Mouse (Mus musculus) midbrain, postnatal 0 days (tissue): Measurements from ENCODE around the gene Ccdc114. TPM values are rescaled to one million over a fixed set of nuclear protein-coding genes. Genes with fewer than 3 reads are reported as not detected.
A peak's percentile ranks its signal among the peaks of the same experiment; 100 is the strongest.

ENCODE experiments used
- ATAC-seq: fragments of 200-750 bp; cut with Nextera tagmentation; 2 replicates; pipeline ENCODE4 v1.8.0; 2017; ENCODE audit warnings: moderate number of reproducible peaks, mild to moderate bottlenecking, moderate TSS enrichment, moderate library complexity; ENCODE audit not compliant: low FRiP score
- DNase-seq: peaks from one replicate; pipeline ENCODE4 v3.0.0-alpha.2; 2015; ENCODE audit warnings: low spot score
- H3K27ac ChIP-seq: fragments of 300-500 bp; sonication (generic); 2 replicates; pipeline ENCODE4 v1.5.1; 2014; ENCODE audit warnings: low read depth, mild to moderate bottlenecking, low read length, mixed read lengths
- H3K27me3 ChIP-seq: fragments of 300-500 bp; sonication (generic); 2 replicates; pipeline ENCODE4 v1.6.1; 2014; ENCODE audit warnings: low read length, control low read depth, mixed read lengths; ENCODE audit not compliant: insufficient read depth
- H3K36me3 ChIP-seq: fragments of 300-500 bp; sonication (generic); 2 replicates; pipeline ENCODE4 v1.6.1; 2014; ENCODE audit warnings: low read length, control low read depth, mixed read lengths; ENCODE audit not compliant: insufficient read depth
- H3K4me1 ChIP-seq: fragments of 300-500 bp; sonication (generic); 2 replicates; pipeline ENCODE4 v1.6.1; 2014; ENCODE audit warnings: mild to moderate bottlenecking, control low read depth, antibody characterized with exemption, low read length, mixed read lengths; ENCODE audit not compliant: insufficient read depth
- H3K4me2 ChIP-seq: fragments of 300-500 bp; sonication (generic); 2 replicates; pipeline ENCODE4 v1.6.1; 2014; ENCODE audit warnings: low read depth, mild to moderate bottlenecking, low read length, mixed read lengths; ENCODE audit not compliant: poor library complexity, severe bottlenecking
- H3K4me3 ChIP-seq: fragments of 300-500 bp; sonication (generic); 2 replicates; pipeline ENCODE4 v1.5.1; 2014; ENCODE audit warnings: low read depth, mild to moderate bottlenecking, low read length, moderate library complexity
- H3K9ac ChIP-seq: fragments of 300-500 bp; sonication (generic); replicated peaks from 2 replicates; pipeline ENCODE4 v1.6.1; 2014; ENCODE audit warnings: mild to moderate bottlenecking, low read length, moderate library complexity, mixed read lengths; ENCODE audit not compliant: poor library complexity, severe bottlenecking
- H3K9me3 ChIP-seq: fragments of 300-500 bp; sonication (generic); 2 replicates; pipeline ENCODE4 v1.6.1; 2016; ENCODE audit warnings: low read length, control low read depth
- CTCF ChIP-seq: IDR thresholded peaks from 2 replicates; pipeline ENCODE4 v1.5.1; 2016; ENCODE audit warnings: antibody characterized with exemption, mild to moderate bottlenecking
- WGBS: fragments of 180-500 bp; shearing (Covaris S2); extraction: QIAGEN DNeasy Blood & Tissue Kit; methylation state at CpG from one replicate; pipeline ENCODE4 v1.1.7; 2014; 5-methylcytosine and 5-hydroxymethylcytosine counted together
- polyA plus RNA-seq: library from polyadenylated mRNA; unstranded; fragments of >200 nt; fragmentation: Nextera tagmentation; extraction: Ambion mirVana; gene quantifications from 2 replicates; pipeline ENCODE4 v1.2.1, GENCODE M21; 2015
- total RNA-seq: library from RNA; depleted of rRNA; stranded (reverse); fragments of >200 nt; gene quantifications from 2 replicates; pipeline ENCODE4 v1.2.3, GENCODE M21; 2014

The Ccdc114 gene
- total and polyA plus RNA-seq, 2 experiments from 2014 or later, result 5.8 to 7.2 TPM

DNA sequence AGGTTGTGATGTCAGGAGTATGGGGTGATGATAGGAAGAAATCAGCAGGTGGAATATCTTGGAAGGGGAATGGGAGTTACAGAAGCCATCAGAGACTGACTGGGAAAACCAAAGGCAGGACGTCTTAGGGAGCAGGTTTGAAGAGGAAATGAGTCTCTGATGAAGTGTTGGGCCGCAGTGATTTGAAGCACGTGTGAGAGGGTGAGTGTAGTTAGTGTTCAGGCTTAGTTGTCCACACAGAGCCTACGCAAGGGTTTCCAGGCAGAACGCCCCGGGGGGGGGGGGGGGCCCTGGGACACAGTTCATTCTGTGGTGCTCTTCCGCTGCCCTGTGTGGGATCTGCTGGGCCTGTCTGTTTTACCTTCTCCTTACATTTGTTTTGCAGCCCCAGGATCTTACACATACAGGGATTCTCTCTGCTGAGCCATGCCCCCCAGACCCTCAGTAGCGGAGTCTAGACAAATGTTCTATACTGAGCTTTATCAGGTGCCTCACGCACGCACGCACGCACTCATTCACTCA lies 21.3 kb upstream of the Ccdc114 start:
- TF ChIP-seq CTCF, result no peak
- ATAC-seq (no peak), DNase-seq (no peak)
- 80% methylated on average over 12 of the region's 12 CpGs for whole genome bisulfite sequencing
- Histone ChIP-seq H3K4me1 (no peaks in the 10 kb centered on the region), H3K9me3 (no peaks in the 10 kb centered on the region), H3K4me3 (no peak overlapping the region), H3K9ac (no peak overlapping the region), H3K27ac (no peak overlapping the region), H3K4me2 (no peak overlapping the region), H3K27me3 (no peaks in the 10 kb centered on the region), H3K36me3 (no peaks in the 10 kb centered on the region)

- ATAC-seq (no peak), DNase-seq (no peak)
- no peaks in the 10 kb centered on the region for H3K9me3 ChIP-seq
- H3K27ac ChIP-seq, result no peak overlapping the region
- WGBS, result 93% methylated on average over 9 of the region's 9 CpGs
- no peak overlapping the region for H3K4me3 ChIP-seq
- no peak overlapping the region for H3K9ac ChIP-seq
- H3K4me2 ChIP-seq, result no peak overlapping the region
- H3K4me1 ChIP-seq, result no peaks in the 10 kb centered on the region
- no peaks in the 10 kb centered on the region for H3K27me3 ChIP-seq
- H3K36me3 ChIP-seq, result peaks cover 8% of the 10 kb centered on the region; the same call in 1 of the 2 replicates
- no peak for TF ChIP-seq CTCF
Measured at GRCm38 (mm10) chr7:45906622-45907021, 17.2 kb upstream of the Ccdc114 start.

GRCm38 (mm10) chr7:45908384-45908783 lies 15.5 kb upstream of the Ccdc114 start:
- H3K9ac ChIP-seq, result no peak overlapping the region
- H3K27ac ChIP-seq, result no peak overlapping the region
- no peak overlapping the region for H3K4me3 ChIP-seq
- TF ChIP-seq CTCF, result no peak
- H3K36me3 ChIP-seq, result peaks cover 8% of the 10 kb centered on the region; the same call in 1 of the 2 replicates
- H3K4me1 ChIP-seq, result no peaks in the 10 kb centered on the region
- H3K9me3 ChIP-seq, result no peaks in the 10 kb centered on the region
- no peak overlapping the region for H3K4me2 ChIP-seq
- no peaks in the 10 kb centered on the region for H3K27me3 ChIP-seq
- DNase-seq (no peak), ATAC-seq (no peak)

GRCm38 (mm10) chr7:45909145-45909544 lies 14.7 kb upstream of the Ccdc114 start:
- H3K4me3 ChIP-seq, result no peak overlapping the region
- H3K27ac ChIP-seq, result no peak overlapping the region
- no peak overlapping the region for H3K4me2 ChIP-seq
- no peaks in the 10 kb centered on the region for H3K9me3 ChIP-seq
- 97% methylated on average over 16 of the region's 16 CpGs for WGBS
- no peak overlapping the region for H3K9ac ChIP-seq
- ATAC-seq, result no peak
- H3K27me3 ChIP-seq, result no peaks in the 10 kb centered on the region
- no peak for TF ChIP-seq CTCF
- peaks cover 11% of the 10 kb centered on the region; the same call in 1 of the 2 replicates for H3K36me3 ChIP-seq
- DNase-seq, result no peak
- no peaks in the 10 kb centered on the region for H3K4me1 ChIP-seq

DNA sequence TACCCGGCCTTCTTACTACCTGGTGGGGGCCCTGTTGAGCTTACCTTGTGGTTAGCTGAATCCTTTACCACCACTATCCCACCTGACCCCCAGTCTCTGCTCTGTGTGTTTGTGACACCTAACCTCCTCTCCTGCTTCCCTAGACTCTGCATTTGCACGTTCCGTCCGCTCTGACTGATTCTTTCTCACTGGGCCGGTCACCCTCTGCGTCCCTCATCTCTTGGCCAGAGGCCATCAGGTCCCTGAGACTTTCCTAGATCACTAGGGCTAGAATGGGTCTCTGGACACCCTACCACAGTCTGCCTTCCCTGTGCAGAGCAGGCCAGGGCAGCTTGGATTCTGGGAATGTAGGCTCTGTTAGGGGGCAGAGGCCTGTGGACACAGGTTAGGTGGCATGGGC lies 9.8 kb upstream of the Ccdc114 start:
- peaks cover 11% of the 10 kb centered on the region; the same call in 1 of the 2 replicates for H3K36me3 ChIP-seq
- 90% methylated on average over 6 of the region's 6 CpGs for WGBS
- no peak for TF ChIP-seq CTCF
- no peak for DNase-seq
- no peak overlapping the region for H3K4me2 ChIP-seq
- H3K9ac ChIP-seq, result 0 out of 2 replicates have a peak overlapping the region, but pooled peaks have one; percentile 29
- H3K9me3 ChIP-seq, result no peaks in the 10 kb centered on the region
- no peak for ATAC-seq
- H3K27ac ChIP-seq, result no peak overlapping the region
- H3K27me3 ChIP-seq, result no peaks in the 10 kb centered on the region
- H3K4me1 ChIP-seq, result peaks cover 11% of the 10 kb centered on the region; the same call in 1 of the 2 replicates
- H3K4me3 ChIP-seq, result no peak overlapping the region

- Histone ChIP-seq H3K9me3 (no peaks in the 10 kb centered on the region), H3K4me1 (peaks cover 11% of the 10 kb centered on the region; the same call in 1 of the 2 replicates), H3K4me3 (no peak overlapping the region), H3K36me3 (peaks cover 4% of the 10 kb centered on the region; the same call in 1 of the 2 replicates), H3K27me3 (no peaks in the 10 kb centered on the region), H3K9ac (0 out of 2 replicates have a peak overlapping the region, but pooled peaks have one; percentile 8), H3K4me2 (no peak overlapping the region), H3K27ac (no peak overlapping the region)
- ATAC-seq (no peak), DNase-seq (no peak)
- WGBS, result 91% methylated on average over 5 of the region's 5 CpGs
- no peak for TF ChIP-seq CTCF
Measured at GRCm38 (mm10) chr7:45915011-45915410, 8.9 kb upstream of the Ccdc114 start.
